Mouse (Mus musculus): ENCODE results near the gene Mrpl16. TPM values are rescaled to one million over a fixed set of nuclear protein-coding genes. Genes with fewer than 3 reads are reported as not detected.

The Mrpl16 gene
- polyA plus RNA-seq, 1 experiment from 2014 or later, result 50.1 TPM

DNA sequence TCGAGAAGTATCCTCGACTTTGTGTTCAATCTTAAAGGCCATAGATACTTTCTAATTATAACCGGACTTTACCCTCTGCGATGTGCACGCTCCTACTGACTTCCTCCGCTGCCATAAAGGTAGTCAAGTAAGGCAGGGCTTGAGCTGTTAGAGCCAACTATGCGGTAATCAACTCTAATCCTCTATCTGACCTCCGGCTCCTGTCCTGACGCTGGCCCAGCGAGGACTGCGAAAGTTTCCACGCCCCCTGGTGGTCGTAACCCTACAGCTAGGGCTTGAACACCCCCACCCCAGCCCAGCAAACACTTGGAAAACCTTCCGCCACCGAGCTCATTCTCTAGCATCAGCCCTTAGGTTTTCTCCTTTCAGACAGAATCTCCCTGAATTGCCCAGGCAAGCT is 49.6 kb downstream of the Mrpl16 start:
- peak overlapping the region; percentile 89 for H3K4me2 ChIP-seq (ENCODE audit: low read depth, low read length)
- H3K27me3 ChIP-seq (ENCODE audit: control insufficient read depth, insufficient read depth, low read length), result peaks cover 18% of the 10 kb centered on the region
- H3K9me3 ChIP-seq (ENCODE audit: control insufficient read depth, low read length), result no peaks in the 10 kb centered on the region
- WGBS, result 2% methylated on average over 15 of the region's 15 CpGs
- H3K4me3 ChIP-seq (ENCODE audit: low read depth, low read length), result peak overlapping the region; percentile 62
- peaks cover 7% of the 10 kb centered on the region; the same call in 1 of the 2 replicates for H3K4me1 ChIP-seq (ENCODE audit: control insufficient read depth, insufficient read depth, low read length)
- H3K27ac ChIP-seq (ENCODE audit: low read depth, low read length), result no peak overlapping the region
- H3K36me3 ChIP-seq (ENCODE audit: control insufficient read depth, insufficient read depth, low read length), result no peaks in the 10 kb centered on the region
- ATAC-seq (ENCODE audit: low read depth), result peak; percentile 77
- H3K9ac ChIP-seq (replicated peaks; ENCODE audit: low read depth, low read length), result no peak overlapping the region

- no peak for ATAC-seq (ENCODE audit: low read depth)
- Histone ChIP-seq H3K9ac (replicated peaks; ENCODE audit: low read depth, low read length) (no peak overlapping the region), H3K4me3 (ENCODE audit: low read depth, low read length) (peak overlapping the region; percentile 62; the same call in 1 of the 2 replicates), H3K27ac (ENCODE audit: low read depth, low read length) (no peak overlapping the region), H3K36me3 (ENCODE audit: control insufficient read depth, insufficient read depth, low read length) (no peaks in the 10 kb centered on the region), H3K4me2 (ENCODE audit: low read depth, low read length) (peak overlapping the region; percentile 89), H3K4me1 (ENCODE audit: control insufficient read depth, insufficient read depth, low read length) (peaks cover 7% of the 10 kb centered on the region; the same call in 1 of the 2 replicates), H3K9me3 (ENCODE audit: control insufficient read depth, low read length) (no peaks in the 10 kb centered on the region), H3K27me3 (ENCODE audit: control insufficient read depth, insufficient read depth, low read length) (peaks cover 18% of the 10 kb centered on the region)
- WGBS, result 34% methylated on average over 6 of the region's 6 CpGs
These were observed 50.0 kb downstream of the Mrpl16 start for GRCm38 (mm10) chr19:11820211-11820610.

DNA sequence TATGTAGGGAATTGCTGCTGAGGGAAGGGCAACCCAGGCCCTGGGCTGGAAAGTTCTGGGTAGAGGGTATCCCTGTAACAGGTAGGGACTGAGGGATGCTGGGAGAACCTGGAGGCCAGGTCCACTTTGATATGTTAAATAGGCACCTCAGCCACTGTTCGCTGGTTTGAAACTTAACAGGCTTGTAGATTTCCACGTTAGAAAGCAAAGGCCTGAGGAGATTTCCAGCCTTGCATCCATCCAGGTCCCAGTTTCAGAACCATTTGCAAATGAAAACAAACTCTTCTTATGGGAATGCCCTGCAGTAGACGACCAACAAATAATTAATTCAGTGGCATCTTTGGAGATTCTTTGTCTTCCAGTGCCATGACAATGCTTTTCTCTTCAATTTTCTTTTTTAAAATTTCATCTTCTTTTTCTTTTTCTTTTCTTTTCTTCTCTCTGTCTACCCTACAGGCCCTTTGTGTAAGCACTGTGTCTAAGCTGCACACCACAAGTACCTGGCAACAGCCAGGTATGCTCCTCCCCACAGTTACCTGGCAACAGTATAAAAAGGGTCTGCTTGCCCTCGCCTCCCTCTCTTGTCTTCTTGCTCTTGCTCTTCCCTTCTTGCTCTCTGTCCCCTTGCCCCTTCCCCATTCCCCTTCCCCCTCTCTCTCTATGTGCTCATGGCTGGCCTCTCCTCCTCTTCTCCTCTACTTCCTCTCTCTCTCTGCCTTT is 53.3 kb downstream of the Mrpl16 start:
- Histone ChIP-seq H3K4me3 (ENCODE audit: low read depth, low read length) (no peak overlapping the region), H3K4me1 (ENCODE audit: control insufficient read depth, insufficient read depth, low read length) (peaks cover 7% of the 10 kb centered on the region; the same call in 1 of the 2 replicates), H3K27ac (ENCODE audit: low read depth, low read length) (no peak overlapping the region), H3K27me3 (ENCODE audit: control insufficient read depth, insufficient read depth, low read length) (peaks cover 5% of the 10 kb centered on the region; the same call in 1 of the 2 replicates), H3K36me3 (ENCODE audit: control insufficient read depth, insufficient read depth, low read length) (no peaks in the 10 kb centered on the region), H3K9me3 (ENCODE audit: control insufficient read depth, low read length) (no peaks in the 10 kb centered on the region), H3K4me2 (ENCODE audit: low read depth, low read length) (no peak overlapping the region), H3K9ac (replicated peaks; ENCODE audit: low read depth, low read length) (no peak overlapping the region)
- 27% methylated on average over 4 of the region's 4 CpGs for WGBS
- ATAC-seq (ENCODE audit: low read depth), result no peak

Other genes with a start within 250 kb of the Mrpl16 start
- 0.17 TPM in 1 of 2 replicates, not detected in the other for gene Ms4a4d, start 233.6 kb upstream of the Mrpl16 start, polyA plus RNA-seq (2014; fragmentation: Nextera tagmentation; extraction: Ambion mirVana)
- gene Ms4a6d, start 165.5 kb upstream of the Mrpl16 start, polyA plus RNA-seq (2014; fragmentation: Nextera tagmentation; extraction: Ambion mirVana), result 0.90 and 2.2 TPM in 2 replicates
- 0.15 and 0.40 TPM in 2 replicates for gene Ms4a2, start 146.7 kb upstream of the Mrpl16 start, polyA plus RNA-seq (2014; fragmentation: Nextera tagmentation; extraction: Ambion mirVana)
- gene Ms4a3, start 129.5 kb upstream of the Mrpl16 start, polyA plus RNA-seq (2014; fragmentation: Nextera tagmentation; extraction: Ambion mirVana), result not detected in 2 replicates
- gene Oosp2, start 109.8 kb upstream of the Mrpl16 start, polyA plus RNA-seq (2014; fragmentation: Nextera tagmentation; extraction: Ambion mirVana), result not detected in 2 replicates
- gene Oosp1, start 79.2 kb upstream of the Mrpl16 start, polyA plus RNA-seq (2014; fragmentation: Nextera tagmentation; extraction: Ambion mirVana), result not detected in 2 replicates
- not detected in 2 replicates for gene Oosp3, start 73.3 kb upstream of the Mrpl16 start, polyA plus RNA-seq (2014; fragmentation: Nextera tagmentation; extraction: Ambion mirVana)
- not detected in 2 replicates for gene Gif, start 22.8 kb upstream of the Mrpl16 start, polyA plus RNA-seq (2014; fragmentation: Nextera tagmentation; extraction: Ambion mirVana)
- 13.2 and 16.9 TPM in 2 replicates for gene Stx3, start 49.0 kb downstream of the Mrpl16 start, polyA plus RNA-seq (2014; fragmentation: Nextera tagmentation; extraction: Ambion mirVana)
- 0.15 TPM in 1 of 2 replicates, not detected in the other for gene Olfr1417, start 68.8 kb downstream of the Mrpl16 start, polyA plus RNA-seq (2014; fragmentation: Nextera tagmentation; extraction: Ambion mirVana)
- not detected in 2 replicates for gene Olfr1418, start 90.7 kb downstream of the Mrpl16 start, polyA plus RNA-seq (2014; fragmentation: Nextera tagmentation; extraction: Ambion mirVana)
- not detected in 2 replicates for gene Olfr1419, start 104.7 kb downstream of the Mrpl16 start, polyA plus RNA-seq (2014; fragmentation: Nextera tagmentation; extraction: Ambion mirVana)
- 0.12 and 0.28 TPM in 2 replicates for gene Olfr1420, start 116.2 kb downstream of the Mrpl16 start, polyA plus RNA-seq (2014; fragmentation: Nextera tagmentation; extraction: Ambion mirVana)
- 18.3 and 20.9 TPM in 2 replicates for gene Patl1, start 142.0 kb downstream of the Mrpl16 start, polyA plus RNA-seq (2014; fragmentation: Nextera tagmentation; extraction: Ambion mirVana)
- 7.6 and 7.7 TPM in 2 replicates for gene Osbp, start 195.6 kb downstream of the Mrpl16 start, polyA plus RNA-seq (2014; fragmentation: Nextera tagmentation; extraction: Ambion mirVana)

Measured in neural tube, embryonic 14.5 days (tissue).